Mouse (Mus musculus) midbrain, embryonic 12.5 days (tissue): ENCODE results near the gene Cyth2. TPM values are rescaled to one million over a fixed set of nuclear protein-coding genes. Genes with fewer than 3 reads are reported as not detected.

Source experiments
- ATAC-seq: fragments of 200-750 bp; cut with Nextera tagmentation; 2 replicates; pipeline ENCODE4 v1.8.0; 2017; ENCODE audit warnings: low read depth, moderate TSS enrichment, moderate library complexity; ENCODE audit not compliant: low FRiP score
- H3K27ac ChIP-seq: fragments of 300-500 bp; sonication (generic); replicated peaks from 2 replicates; pipeline ENCODE4 v1.5.1; 2016; ENCODE audit warnings: mild to moderate bottlenecking
- H3K27me3 ChIP-seq: fragments of 300-500 bp; sonication (generic); 2 replicates; pipeline ENCODE4 v1.6.1; 2016; ENCODE audit warnings: mild to moderate bottlenecking
- H3K36me3 ChIP-seq: fragments of 300-500 bp; sonication (generic); 2 replicates; pipeline ENCODE4 v1.6.1; 2016
- H3K4me1 ChIP-seq: fragments of 300-500 bp; sonication (generic); 2 replicates; pipeline ENCODE4 v1.6.1; 2016
- H3K4me2 ChIP-seq: fragments of 300-500 bp; sonication (generic); replicated peaks from 2 replicates; pipeline ENCODE4 v1.6.1; 2016; ENCODE audit warnings: mild to moderate bottlenecking, moderate library complexity
- H3K4me3 ChIP-seq: fragments of 300-500 bp; sonication (generic); 2 replicates; pipeline ENCODE4 v1.5.1; 2016; ENCODE audit warnings: mild to moderate bottlenecking
- H3K9ac ChIP-seq: fragments of 300-500 bp; sonication (generic); replicated peaks from 2 replicates; pipeline ENCODE4 v1.6.1; 2016; ENCODE audit warnings: mild to moderate bottlenecking, moderate library complexity
- H3K9me3 ChIP-seq: fragments of 300-500 bp; sonication (generic); 2 replicates; pipeline ENCODE4 v1.6.1; 2016; ENCODE audit warnings: mild to moderate bottlenecking
- WGBS: fragments of 180-500 bp; shearing (Covaris S2); methylation state at CpG from one replicate; pipeline ENCODE4 v1.1.7; 2016; 5-methylcytosine and 5-hydroxymethylcytosine counted together
- polyA plus RNA-seq: library from polyadenylated mRNA; unstranded; fragments of >200 nt; fragmentation: Nextera tagmentation; extraction: Ambion mirVana; gene quantifications from 2 replicates; pipeline ENCODE4 v1.2.1, GENCODE M21; 2016

Cyth2 gene
- polyA plus RNA-seq, 1 experiment from 2014 or later: 293 TPM

GRCm38 (mm10) chr7:45809276-45810075 lies 4.9 kb downstream of the Cyth2 start:
- H3K36me3 ChIP-seq: peaks cover 71% of the 10 kb centered on the region
- no peak overlapping the region for H3K27ac ChIP-seq
- no peak overlapping the region for H3K4me2 ChIP-seq
- no peak overlapping the region for H3K4me3 ChIP-seq
- no peaks in the 10 kb centered on the region for H3K9me3 ChIP-seq
- H3K4me1 ChIP-seq: peaks cover 24% of the 10 kb centered on the region
- ATAC-seq: no peak
- WGBS: 91% methylated on average over 14 of the region's 14 CpGs
- H3K27me3 ChIP-seq: no peaks in the 10 kb centered on the region
- no peak overlapping the region for H3K9ac ChIP-seq

GRCm38 (mm10) chr7:45808471-45808870 lies 5.9 kb downstream of the Cyth2 start:
- peak overlapping the region; percentile 24; the same call in 1 of the 2 replicates for H3K9ac ChIP-seq
- peaks cover 81% of the 10 kb centered on the region for H3K36me3 ChIP-seq
- H3K4me1 ChIP-seq: peaks cover 24% of the 10 kb centered on the region
- no peak overlapping the region for H3K4me2 ChIP-seq
- no peaks in the 10 kb centered on the region for H3K27me3 ChIP-seq
- no peaks in the 10 kb centered on the region for H3K9me3 ChIP-seq
- 41% methylated on average over 11 of the region's 11 CpGs for WGBS
- 0 out of 2 replicates have a peak overlapping the region, but pooled peaks have one; percentile 35 for H3K27ac ChIP-seq
- no peak overlapping the region for H3K4me3 ChIP-seq
- ATAC-seq: no peak

DNA sequence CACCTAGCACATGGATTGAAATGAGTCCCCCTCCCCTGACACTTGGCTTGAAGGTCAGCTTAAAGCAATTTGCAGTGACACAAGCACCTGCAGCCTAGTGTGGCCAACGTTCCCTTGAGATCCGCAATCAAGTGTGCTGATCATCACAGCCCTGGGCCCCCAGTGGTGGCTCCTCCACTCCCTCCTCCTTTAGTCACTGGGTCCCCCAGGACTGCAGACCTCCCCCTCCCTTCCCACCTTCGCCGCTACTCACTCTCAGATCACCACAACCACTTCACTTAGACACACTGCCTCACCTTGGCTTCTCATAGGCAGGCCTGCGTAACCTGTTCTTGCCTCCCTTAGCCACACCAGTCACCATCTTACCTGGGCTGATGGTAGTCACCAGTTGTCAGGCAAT lies 8.4 kb downstream of the Cyth2 start:
- H3K27me3 ChIP-seq: no peaks in the 10 kb centered on the region
- H3K9me3 ChIP-seq: no peaks in the 10 kb centered on the region
- H3K4me3 ChIP-seq: no peak overlapping the region
- peaks cover 13% of the 10 kb centered on the region for H3K4me1 ChIP-seq
- H3K36me3 ChIP-seq: peaks cover 83% of the 10 kb centered on the region
- no peak overlapping the region for H3K9ac ChIP-seq
- H3K27ac ChIP-seq: peak overlapping the region; percentile 32; the same call in 1 of the 2 replicates
- no peak overlapping the region for H3K4me2 ChIP-seq
- ATAC-seq: no peak
- 73% methylated on average over 5 of the region's 5 CpGs for WGBS

DNA sequence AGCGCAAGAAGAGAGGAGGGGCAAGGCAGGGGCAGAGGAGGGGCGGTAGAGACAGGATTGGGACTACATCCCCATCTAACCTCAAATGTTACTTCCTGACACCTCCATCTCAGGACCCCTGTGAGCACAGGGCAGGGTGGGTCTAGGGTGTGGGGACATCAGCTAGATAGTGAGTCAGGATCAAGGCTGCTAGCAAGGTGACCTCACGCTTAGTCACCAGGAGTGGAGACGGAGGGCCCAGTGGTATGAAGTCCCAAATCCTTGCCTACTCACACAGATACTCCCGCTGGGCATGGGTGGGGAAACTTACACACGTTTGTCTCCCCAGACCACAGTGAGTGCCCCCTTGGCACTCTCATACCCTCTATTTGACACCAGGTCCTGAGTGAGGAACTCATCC lies 11.8 kb downstream of the Cyth2 start:
- Histone ChIP-seq H3K4me3 (no peak overlapping the region), H3K27me3 (peaks cover 27% of the 10 kb centered on the region), H3K36me3 (peaks cover 56% of the 10 kb centered on the region), H3K9ac (no peak overlapping the region), H3K27ac (no peak overlapping the region), H3K4me1 (peaks cover 26% of the 10 kb centered on the region), H3K9me3 (no peaks in the 10 kb centered on the region), H3K4me2 (no peak overlapping the region)
- 95% methylated on average over 6 of the region's 6 CpGs for WGBS
- no peak for ATAC-seq

DNA sequence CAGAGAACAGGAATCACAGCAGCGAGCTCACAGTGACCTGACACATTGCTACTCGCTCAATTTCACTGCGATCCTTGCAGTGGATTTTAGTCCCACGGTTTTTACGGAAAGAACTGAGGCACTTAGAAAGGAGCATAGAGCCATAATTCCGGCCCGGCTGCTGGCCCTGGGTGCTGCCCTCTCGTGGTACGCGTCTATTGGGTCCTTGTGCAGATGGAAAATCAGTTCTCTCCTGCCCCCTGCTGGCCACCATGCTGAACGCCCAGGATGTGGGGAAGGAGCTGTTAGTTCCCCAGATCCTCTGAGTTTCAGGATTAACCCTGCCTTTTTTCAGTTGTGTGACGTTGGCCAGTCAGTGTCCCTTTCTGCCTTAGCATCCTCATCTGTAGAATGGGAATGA lies 13.0 kb downstream of the Cyth2 start:
- peak; percentile 18; the same call in 1 of the 2 replicates for ATAC-seq
- peaks cover 50% of the 10 kb centered on the region for H3K36me3 ChIP-seq

GRCm38 (mm10) chr7:45800546-45801204 lies 13.7 kb downstream of the Cyth2 start:
- WGBS: 20% methylated on average over 21 of the region's 25 CpGs
- H3K36me3 ChIP-seq: peaks cover 52% of the 10 kb centered on the region
- H3K4me3 ChIP-seq: no peak overlapping the region
- H3K4me2 ChIP-seq: no peak overlapping the region
- H3K27me3 ChIP-seq: peaks cover 46% of the 10 kb centered on the region
- no peaks in the 10 kb centered on the region for H3K9me3 ChIP-seq
- H3K9ac ChIP-seq: no peak overlapping the region; the same call in 1 of the 2 replicates
- H3K27ac ChIP-seq: peak overlapping the region; percentile 39; the same call in 1 of the 2 replicates
- peaks cover 31% of the 10 kb centered on the region for H3K4me1 ChIP-seq
- no peak for ATAC-seq

More for the DNA sequence above, 13.0 kb downstream of the Cyth2 start:
- H3K4me2 ChIP-seq: no peak overlapping the region
- 4% methylated on average over 12 of the region's 12 CpGs for WGBS
- H3K4me1 ChIP-seq: peaks cover 34% of the 10 kb centered on the region
- no peak overlapping the region for H3K4me3 ChIP-seq
- peak overlapping the region; percentile 39; the same call in 1 of the 2 replicates for H3K27ac ChIP-seq
- H3K9ac ChIP-seq: no peak overlapping the region; the same call in 1 of the 2 replicates
- no peaks in the 10 kb centered on the region for H3K9me3 ChIP-seq
- H3K27me3 ChIP-seq: peaks cover 39% of the 10 kb centered on the region

DNA sequence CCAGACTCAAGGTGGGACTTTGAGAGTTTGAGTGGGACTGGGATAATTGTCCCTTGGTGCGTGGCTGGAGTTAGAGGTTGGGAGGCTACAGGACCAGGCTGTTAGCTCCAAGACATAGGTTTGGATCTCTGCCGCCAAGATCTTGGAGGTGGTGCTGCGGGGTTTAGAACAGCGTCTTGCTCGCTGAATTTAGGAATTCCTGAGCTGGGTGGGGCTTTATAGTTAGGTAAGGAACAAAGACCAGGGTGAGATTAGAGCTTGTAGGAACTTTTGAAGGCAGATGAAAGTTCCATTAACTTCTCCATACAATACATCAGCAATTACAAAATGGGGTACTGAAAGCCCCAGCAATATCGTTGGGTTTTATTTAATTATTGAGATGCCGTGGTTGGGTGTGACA lies 14.4 kb downstream of the Cyth2 start:
- Histone ChIP-seq H3K27me3 (peaks cover 52% of the 10 kb centered on the region), H3K27ac (no peak overlapping the region), H3K9ac (no peak overlapping the region), H3K4me2 (no peak overlapping the region), H3K9me3 (no peaks in the 10 kb centered on the region), H3K4me3 (no peak overlapping the region), H3K4me1 (peaks cover 31% of the 10 kb centered on the region), H3K36me3 (peaks cover 59% of the 10 kb centered on the region)
- WGBS: 43% methylated on average over 7 of the region's 7 CpGs
- no peak for ATAC-seq

GRCm38 (mm10) chr7:45798931-45799330 lies 15.4 kb downstream of the Cyth2 start:
- Histone ChIP-seq H3K4me1 (peaks cover 31% of the 10 kb centered on the region), H3K4me3 (peak overlapping the region; percentile 38; the same call in 1 of the 2 replicates), H3K4me2 (peak overlapping the region; percentile 60), H3K9me3 (no peaks in the 10 kb centered on the region), H3K36me3 (peaks cover 64% of the 10 kb centered on the region), H3K27me3 (peaks cover 62% of the 10 kb centered on the region), H3K27ac (no peak overlapping the region), H3K9ac (no peak overlapping the region)
- no peak for ATAC-seq
- 48% methylated on average over 7 of the region's 7 CpGs for WGBS

- 3% methylated on average over 19 of the region's 19 CpGs for WGBS
- H3K4me3 ChIP-seq: peak overlapping the region; percentile 38
- no peaks in the 10 kb centered on the region for H3K9me3 ChIP-seq
- H3K27ac ChIP-seq: no peak overlapping the region
- H3K27me3 ChIP-seq: peaks cover 62% of the 10 kb centered on the region
- peak overlapping the region; percentile 59 for H3K9ac ChIP-seq
- H3K4me2 ChIP-seq: peak overlapping the region; percentile 60
- no peak for ATAC-seq
- H3K4me1 ChIP-seq: peaks cover 31% of the 10 kb centered on the region
- peaks cover 64% of the 10 kb centered on the region for H3K36me3 ChIP-seq
These were observed 15.9 kb downstream of the Cyth2 start for GRCm38 (mm10) chr7:45798511-45798836.

- Histone ChIP-seq H3K27me3 (peaks cover 62% of the 10 kb centered on the region), H3K36me3 (peaks cover 64% of the 10 kb centered on the region), H3K9ac (peak overlapping the region; percentile 59), H3K4me1 (peaks cover 31% of the 10 kb centered on the region), H3K27ac (no peak overlapping the region), H3K4me2 (peak overlapping the region; percentile 60), H3K4me3 (peak overlapping the region; percentile 38), H3K9me3 (no peaks in the 10 kb centered on the region)
- ATAC-seq: no peak
- WGBS: 1% methylated on average over 59 of the region's 60 CpGs
These were observed 16.5 kb downstream of the Cyth2 start for GRCm38 (mm10) chr7:45797661-45798510.

DNA sequence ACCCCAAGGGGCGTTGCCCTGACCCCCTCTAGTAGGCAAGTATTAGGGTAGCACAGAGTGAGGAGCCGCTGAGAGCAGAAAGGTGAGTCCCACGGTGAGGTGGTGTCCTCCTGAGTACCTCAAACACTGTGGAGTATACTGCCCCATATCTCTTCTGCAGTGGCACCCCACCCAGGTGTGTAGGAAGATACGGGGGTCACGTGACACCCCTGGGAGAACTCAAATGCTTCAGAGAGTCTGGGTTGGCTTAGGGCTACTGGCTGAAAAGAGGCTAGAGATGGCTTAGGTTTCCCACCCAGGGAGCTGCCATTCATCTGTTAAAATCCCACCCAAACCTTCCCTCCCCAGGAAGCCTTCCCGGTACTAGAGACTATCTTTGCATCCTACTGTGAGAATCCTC lies 17.4 kb downstream of the Cyth2 start:
- peak overlapping the region; percentile 44; the same call in 1 of the 2 replicates for H3K9ac ChIP-seq
- H3K9me3 ChIP-seq: no peaks in the 10 kb centered on the region
- peaks cover 62% of the 10 kb centered on the region for H3K27me3 ChIP-seq
- peaks cover 31% of the 10 kb centered on the region for H3K4me1 ChIP-seq
- peaks cover 64% of the 10 kb centered on the region for H3K36me3 ChIP-seq
- peak overlapping the region; percentile 60; the same call in 1 of the 2 replicates for H3K4me2 ChIP-seq
- H3K4me3 ChIP-seq: peak overlapping the region; percentile 38; the same call in 1 of the 2 replicates
- WGBS: 39% methylated on average over 6 of the region's 6 CpGs
- H3K27ac ChIP-seq: no peak overlapping the region
- ATAC-seq: no peak
